Mouse (Mus musculus): ENCODE measurements around the gene Cse1l.

DNA sequence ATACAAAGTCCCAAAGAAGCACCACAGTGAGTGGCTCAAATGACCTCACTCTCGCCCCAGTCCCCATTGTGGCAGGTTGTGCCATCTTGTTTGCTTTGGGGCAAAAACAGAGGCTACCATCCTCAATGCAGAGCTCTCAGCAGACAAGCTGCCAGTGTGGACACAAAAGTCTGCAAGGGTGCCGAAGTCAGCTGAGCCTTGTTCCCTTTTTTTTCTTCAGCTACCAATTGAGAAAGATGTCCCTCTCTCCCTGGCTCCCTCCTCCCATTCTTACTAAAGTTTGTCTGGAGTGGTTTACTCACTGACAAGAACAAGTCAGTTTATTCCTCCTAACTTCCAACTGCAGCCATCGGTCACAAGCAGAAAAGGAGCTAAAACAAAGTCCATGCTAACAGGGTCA is 70.5 kb downstream of the Cse1l start:
- TF ChIP-seq CTCF (IDR thresholded peaks at IDR 0.05; ENCODE audit: low read depth), result no peak
- TF ChIP-seq EP300 (IDR thresholded peaks at IDR 0.05; ENCODE audit: low read depth), result no peak

Measured in liver, embryonic 14.5 days (tissue).